Mouse (Mus musculus): ENCODE measurements around the gene Prss23. TPM values are rescaled to one million over a fixed set of nuclear protein-coding genes. Genes with fewer than 3 reads are reported as not detected.

Prss23 gene
- total RNA-seq, 2 experiments from 2014 or later = 23.2 to 24.5 TPM

DNA sequence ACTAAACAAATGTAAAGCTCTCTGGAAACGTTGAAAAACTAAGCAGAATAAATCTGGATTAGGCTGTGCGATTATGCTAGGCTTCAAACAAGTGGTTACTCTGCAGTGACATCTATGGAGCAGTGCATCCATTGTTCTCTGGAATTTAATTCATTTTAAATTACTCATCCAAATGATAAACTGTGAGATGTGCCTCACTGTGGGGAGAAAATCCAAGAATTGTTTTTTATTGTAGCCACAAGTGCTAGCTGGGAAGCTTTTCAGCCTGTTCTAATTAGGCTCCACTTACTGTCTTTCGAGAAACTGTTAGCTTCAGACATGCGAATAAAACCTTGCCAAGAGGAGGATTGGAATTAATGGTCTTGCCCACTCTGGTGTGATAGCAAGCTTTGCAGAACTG is 18.3 kb downstream of the Prss23 start:
- no peak for DNase-seq

DNA sequence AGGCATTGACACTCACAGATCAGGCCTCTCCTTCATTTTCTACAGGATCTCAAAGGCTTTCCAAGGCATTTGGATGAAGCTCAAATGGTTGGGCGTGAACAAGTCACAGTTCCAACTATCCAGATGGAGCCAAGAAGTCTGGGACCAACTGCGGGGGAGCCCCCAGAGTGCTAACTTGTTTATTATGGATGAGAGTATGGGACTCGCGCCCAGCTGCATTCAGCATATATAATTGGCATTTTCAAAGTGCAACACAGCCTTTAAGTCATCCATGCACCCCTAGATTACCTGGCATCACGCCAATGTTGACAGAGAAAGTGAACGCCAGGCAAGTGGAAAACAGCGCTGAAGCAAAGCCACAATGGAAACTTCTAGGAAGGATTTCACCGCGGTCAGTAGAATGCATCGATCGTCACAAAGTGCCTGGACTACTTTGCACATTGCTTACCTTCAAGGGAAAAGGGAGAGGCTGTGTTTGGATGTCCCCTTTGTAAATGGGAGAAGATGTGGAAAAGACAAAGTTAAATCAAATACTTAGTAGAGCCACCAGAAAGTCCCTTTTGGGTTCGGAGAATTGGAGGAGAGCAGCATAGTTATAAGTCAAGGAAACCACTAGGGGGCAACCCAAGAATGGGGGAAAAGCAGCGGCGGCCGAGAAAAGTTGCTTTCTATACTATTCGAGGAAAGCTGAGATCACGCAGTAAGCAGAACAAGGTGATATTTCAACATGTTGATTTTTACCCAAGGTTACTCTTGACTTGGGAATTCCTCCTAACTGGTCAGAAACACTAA is 27.3 kb downstream of the Prss23 start:
- DNase-seq = peak; percentile 77

DNA sequence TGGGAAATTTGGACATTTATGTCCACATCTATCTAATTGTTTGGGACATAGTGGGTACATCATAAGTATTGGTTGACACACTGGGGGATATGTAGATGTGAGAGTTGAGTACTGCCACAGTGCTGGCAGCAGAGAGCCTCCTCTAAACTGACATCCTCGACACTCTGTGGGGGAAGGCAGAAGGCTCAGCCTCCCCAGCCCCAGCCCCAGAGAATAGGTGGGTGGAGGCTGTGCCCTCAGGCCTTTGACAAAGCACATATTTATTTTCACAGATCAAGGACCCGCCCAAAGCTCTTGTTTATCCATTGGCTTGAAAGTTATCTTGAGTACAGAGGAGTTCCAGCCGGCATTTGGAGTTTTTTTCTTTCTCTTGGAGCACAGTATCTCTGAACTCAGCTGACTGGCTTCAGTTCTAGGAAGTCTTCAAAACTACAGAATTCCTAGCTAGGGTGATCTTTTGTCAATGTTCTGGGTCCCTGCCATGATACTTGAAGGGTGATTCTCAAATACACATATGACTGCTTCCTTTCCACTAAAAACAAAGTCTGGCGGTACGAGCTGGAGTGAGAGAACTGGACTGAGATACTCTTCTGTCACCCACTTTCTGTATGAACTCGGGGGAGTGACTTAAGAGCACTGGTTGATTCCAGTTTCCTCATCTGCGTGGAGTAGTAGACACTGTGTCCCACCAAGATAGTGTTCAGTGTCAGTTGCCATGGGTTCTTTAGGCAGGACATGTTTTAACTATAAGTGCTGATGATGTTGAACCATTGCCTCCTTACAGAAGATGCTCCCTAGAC is 43.0 kb downstream of the Prss23 start:
- DNase-seq = no peak

DNA sequence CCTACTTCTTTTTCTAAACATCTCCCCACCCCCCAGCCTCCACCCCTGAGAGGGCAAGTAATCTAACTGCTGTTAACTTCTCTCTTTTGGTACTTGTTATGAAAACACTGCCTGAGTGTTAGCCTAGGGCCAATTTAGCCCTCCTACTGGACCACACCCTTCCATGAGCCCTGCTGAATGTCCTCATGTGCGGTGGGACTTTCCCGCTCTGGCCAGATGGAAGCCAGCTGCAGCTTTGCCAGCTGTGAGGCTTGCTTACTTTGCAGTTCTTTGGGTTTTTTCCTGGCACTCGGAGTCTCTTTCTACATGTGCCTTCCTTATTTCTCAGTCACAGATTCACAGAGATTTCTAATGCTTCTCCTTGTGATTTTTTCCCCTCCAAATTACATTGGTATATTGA is 45.3 kb downstream of the Prss23 start:
- DNase-seq = no peak

DNA sequence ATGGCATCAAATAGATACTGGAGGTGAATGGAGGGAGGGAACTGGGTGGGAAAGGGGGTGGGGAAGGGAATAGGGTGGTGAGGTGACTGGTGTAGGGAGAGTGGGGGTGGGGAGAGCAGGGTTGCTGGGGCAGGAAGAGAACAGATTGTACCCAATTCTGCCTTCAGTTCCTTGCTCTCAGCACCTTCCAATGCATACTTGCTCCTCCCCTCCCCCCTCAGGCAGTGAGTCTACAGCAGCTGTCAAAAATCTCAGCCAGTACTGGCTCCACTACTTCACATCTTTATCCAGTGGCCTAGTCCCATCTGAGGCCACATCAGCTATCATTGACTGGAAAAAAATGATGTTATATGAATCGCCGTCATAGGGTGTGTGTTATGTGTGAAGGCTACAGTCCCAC is 48.5 kb downstream of the Prss23 start:
- no peak for DNase-seq

DNA sequence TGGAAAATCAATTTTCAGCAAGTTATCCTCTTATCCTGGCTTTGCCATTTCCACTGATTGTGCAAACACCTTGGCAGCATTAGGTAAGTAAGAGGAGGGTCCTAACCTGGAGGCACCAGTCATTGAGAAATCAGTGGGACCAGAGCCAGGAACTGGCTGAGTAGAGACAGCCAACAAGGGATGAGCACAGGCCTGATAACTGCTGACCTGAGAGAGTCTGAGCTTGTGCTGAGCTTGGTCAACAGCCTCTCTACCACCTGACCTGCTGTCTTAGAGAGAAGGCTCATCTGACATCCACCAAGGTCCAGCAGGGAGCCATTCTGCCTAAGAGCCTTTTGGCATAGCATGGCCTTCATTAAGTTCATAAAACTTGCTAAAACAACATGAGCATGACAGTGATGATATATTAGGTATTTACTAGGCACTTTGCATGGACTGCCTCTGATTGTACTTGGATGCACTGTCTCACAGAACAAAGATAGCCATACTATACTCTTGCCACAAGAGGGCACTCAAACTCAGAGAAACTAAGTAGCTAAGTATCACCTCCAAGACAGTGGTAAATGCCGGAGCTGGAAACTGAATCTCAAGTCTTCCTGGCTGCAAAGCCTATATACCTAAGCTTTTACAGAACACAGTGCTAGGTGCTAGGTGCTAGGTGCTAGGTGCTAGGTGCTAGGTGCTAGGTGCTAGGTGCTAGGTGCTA is 49.5 kb downstream of the Prss23 start:
- DNase-seq = peak; percentile 29

DNA sequence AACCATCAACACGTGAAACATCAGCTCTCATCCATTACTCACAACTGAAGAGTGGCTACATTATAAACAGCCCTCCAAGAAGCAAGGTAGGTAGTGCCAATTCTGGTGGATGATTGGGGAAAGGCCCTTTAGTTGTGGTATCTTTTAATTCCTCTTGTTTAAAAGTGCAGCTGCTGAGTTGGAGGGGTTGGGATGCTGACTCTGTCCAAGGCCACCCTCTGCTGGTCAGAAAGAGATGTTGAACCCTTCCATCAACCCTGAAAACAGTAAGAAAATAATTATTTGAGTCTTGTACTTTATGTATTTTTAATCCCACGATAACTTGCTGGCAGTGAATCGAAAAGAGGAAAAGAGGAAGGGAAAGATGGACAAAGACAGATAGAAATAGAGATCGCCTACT is 53.5 kb downstream of the Prss23 start:
- no peak for DNase-seq

DNA sequence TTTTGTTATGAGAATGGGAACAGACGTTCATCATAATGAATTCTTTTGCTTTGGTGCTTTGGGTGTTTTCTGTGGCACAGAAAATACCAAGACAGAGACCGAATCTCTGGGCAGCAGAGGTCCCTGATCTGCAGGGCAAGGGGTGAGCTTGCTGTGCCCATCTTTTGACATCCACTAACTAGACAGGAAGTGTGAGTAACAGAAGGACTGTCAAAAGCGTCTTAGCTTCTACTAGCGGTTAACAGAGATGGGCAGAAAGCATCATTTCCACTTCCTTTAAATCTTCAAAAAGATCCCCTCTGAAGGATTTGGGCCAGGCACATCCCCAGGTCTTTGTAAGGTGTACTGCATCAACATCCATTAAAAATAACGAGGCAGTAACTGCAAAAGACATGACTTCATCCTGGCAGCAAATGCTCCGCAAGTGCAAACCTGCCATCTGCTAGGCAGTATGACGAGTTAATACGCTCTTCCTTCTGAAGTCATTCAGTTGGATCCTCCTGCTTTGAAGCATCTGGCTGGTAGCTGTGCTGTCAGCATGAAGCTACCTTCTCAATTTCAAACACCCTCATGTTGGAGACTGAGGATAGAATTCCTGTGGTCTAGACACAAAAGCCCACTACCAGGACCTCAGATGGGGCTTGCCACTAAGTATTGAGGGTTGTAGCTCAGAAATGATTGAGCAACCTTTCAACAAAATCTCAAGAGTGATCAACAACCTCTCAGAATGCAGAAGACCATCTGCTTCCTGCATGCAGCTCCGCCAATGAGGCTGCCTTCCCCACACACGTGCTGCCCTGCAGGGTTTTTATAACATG is 63.0 kb downstream of the Prss23 start:
- DNase-seq = no peak

DNA sequence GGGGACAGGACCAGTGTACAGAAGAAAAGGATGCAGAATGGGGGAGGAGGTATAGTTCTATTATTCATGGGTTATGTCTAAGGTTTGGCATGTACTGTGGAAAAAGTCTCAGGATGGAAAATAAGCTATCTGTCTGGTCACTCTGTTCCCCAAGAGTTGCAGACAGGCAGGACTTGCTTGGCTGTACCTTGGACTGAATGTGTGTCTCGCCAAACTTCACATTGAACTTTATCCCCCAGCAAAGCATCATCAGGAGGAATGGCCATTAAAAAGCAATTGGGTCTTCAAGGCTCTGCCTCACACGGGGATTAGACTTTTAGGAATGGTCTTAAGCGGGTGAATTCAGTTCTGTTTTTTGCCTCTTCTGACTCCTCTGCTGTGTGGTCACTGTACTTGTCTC is 63.7 kb downstream of the Prss23 start:
- no peak for DNase-seq

DNA sequence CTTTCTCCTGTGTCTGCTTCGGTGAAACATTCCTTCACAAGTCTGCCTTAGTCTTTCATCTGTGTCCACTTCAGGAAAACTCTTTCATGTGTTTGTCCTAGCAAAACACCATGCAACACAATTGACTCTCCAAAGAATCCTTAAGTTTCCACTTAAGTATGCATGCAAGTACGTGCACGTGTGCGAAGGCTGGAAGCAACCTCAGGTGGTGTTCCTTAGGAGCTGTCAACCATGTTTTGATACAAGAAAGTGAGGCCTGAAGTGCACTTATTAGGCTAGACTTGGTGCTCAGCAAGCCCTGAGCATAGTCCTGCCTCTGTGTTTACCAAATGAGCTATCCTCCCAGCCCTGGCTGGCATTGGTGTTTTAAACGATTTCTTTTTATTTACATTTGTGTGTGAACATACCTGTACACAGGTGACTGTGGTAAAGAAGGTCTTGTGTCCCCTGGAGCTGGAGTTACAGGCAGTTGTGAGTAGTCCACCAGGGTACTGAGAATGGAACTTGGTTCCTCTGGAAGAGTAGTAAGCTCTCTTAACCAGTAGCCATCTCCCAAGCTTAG is 64.3 kb downstream of the Prss23 start:
- no peak for DNase-seq

DNA sequence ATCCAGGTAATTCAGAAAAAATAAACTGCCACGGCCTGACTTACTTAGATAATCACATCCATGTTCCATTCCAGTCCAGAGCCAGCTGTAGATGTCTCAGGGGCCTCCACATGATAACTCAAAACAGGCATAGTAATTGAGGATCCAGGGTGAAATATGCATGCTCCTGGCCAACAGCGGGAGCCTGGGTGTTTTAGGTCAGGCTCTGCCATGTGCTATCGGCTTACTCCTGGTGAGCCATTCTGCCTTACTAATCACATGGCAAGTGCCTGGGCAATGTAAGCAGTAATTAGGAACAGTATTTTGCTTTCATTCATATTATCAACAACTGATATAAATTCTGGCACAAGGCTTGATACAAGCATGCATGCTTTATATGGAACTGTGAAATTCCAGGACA is 65.6 kb downstream of the Prss23 start:
- no peak for DNase-seq

DNA sequence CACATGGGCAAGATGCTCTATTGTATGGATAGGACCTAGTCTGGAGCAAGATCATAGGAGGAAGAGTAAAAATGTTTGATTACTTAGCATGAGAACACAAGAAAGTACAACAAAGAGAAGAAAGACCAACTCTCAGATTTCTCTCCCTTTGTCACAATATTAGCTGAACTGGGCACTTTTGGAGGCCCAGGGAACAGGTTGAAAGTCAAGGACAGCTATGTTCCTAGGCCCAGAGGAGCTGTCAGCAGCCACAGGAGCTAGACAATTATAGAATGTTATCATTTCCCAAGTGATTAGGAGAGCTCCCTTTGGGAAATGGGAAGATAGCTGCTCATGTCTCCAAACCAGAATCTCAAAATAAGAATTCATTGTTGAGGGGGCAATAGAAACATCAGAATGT is 66.1 kb downstream of the Prss23 start:
- DNase-seq = no peak

DNA sequence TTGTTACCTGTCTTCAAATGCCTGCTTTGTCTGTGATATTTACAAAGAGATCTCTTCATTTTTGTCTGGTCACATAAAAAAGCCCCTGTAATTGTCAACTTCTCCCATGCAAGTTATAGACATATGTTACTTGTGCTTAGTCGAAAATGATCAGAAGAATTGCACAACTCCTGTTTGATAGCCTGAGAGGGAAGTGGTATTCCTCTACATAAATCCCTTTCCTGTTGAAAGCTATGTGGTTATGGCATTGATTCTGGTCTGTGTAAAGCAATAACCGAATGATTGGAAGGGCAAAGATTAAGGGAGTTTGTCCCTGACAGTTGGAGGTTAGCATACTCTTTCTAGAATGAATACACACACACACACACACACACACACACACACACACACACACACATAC is 67.3 kb downstream of the Prss23 start:
- DNase-seq = no peak

Other genes starting within 250 kb of the Prss23 start
- 10 to 100 TPM; 90.8 to 97.3 TPM for gene Tmem135, start 123.0 kb downstream of the Prss23 start, total RNA-seq (2021)
- gene Fzd4, start 122.8 kb downstream of the Prss23 start, total RNA-seq (2021) = 10 to 100 TPM; 73.5 to 79.2 TPM
- gene Me3, start 105.2 kb upstream of the Prss23 start, total RNA-seq (2021) = 10 to 100 TPM; 22.6 to 32.4 TPM